Mouse (Mus musculus) A20 (cell line): ENCODE results near the gene Akap2.

Source experiments
- DNase-seq: peaks from one replicate; pipeline ENCODE4 v3.0.0-alpha.2; 2011; ENCODE audit warnings: low read depth, low spot score

Gene Akap2

DNA sequence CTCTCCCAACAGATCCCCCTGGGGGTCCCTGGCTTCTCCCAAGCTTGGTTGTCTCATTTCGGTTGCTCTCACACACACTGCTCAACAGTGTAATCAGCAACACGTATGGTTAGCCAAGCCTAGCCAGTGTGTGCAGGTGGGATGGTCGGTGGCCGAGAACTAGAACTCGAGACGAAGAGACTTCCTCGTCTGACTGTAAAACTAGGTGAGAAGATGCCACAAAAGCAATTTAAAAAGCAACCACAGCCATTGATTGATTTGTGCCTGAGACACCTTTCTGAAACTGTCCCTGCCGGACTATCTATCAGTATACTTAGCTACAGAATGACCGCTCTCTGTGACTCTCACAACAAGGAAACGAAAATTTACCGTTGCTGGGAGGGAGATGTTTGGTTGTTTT, 37.6 kb downstream of the Akap2 start:
- peak; percentile 90 for DNase-seq

DNA sequence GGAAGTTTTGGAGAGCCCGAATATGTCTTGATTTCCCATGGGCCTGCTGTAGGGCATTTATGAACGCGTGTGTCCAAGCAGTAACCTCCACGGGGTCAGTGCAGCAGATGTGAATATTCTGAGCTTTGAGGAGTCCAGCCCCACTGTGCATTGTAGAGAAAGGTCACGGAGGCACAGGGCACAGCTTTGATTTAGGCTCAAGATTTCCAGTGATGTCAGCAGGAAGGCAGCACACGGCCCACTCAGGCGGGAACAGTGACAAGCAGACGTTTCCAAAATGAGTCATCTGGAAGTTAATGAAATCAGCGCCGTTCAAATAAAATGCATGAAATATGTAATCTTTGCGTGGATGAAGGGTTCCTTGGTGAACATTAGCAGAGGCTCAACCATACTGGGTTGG, 40.5 kb downstream of the Akap2 start:
- no peak for DNase-seq

DNA sequence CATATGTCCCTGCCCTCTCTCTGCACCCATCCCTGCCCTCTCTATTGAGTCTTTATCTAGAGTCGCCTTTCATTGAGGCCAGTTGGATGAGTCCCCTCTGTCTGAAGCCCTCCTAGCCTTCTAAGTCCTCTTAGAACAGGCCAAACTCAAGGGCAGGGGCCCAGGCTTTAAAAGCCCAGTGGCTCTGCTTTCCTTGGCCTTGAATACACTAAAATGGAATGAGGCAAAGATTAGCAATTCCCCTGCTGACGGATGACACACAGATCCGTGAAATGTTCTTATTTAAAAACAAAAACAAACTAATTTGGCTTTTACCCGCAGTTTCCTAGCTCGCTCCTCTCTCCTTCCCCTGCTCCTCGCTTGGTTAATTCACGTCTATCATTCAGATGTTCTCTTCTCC, 45.0 kb downstream of the Akap2 start:
- no peak for DNase-seq

DNA sequence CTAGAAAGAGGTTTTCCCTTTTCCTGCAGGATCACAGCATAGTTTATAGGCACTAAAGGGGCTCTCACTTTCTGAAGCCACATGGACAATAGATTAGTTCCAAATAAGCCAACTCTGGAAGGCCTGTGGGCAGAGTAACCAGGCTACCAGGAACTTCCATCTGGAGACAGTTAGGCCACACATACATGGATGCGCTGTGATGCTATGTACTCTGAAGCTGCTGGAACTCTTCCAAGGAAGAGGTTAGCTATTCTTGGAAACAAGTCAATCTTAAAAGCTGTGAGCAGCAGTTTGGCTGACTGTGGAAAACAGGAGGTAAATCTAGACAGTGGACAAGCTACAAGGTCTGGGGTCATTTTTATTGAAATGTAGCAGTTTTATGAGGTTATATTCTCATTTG, 46.9 kb downstream of the Akap2 start:
- no peak for DNase-seq

DNA sequence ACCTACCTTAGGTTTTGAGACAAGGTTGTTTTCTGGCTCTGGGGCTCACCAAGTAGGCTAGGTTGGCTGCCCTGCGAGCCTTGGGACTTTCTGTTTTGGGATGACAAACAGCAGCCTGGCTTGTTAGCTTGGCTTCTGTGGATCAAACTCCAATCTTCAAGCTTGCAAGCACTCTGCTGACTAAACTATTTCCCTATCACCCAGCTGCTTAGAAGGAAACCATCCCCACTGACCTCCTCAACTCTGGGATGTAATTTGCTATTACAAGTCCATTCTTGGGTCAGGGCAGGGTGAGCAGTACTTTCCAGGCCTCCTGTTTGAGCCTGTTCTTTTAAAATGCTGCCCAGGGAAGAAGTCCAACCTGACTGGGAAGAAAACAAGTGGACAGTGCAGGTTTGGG, 47.5 kb downstream of the Akap2 start:
- DNase-seq, result no peak

DNA sequence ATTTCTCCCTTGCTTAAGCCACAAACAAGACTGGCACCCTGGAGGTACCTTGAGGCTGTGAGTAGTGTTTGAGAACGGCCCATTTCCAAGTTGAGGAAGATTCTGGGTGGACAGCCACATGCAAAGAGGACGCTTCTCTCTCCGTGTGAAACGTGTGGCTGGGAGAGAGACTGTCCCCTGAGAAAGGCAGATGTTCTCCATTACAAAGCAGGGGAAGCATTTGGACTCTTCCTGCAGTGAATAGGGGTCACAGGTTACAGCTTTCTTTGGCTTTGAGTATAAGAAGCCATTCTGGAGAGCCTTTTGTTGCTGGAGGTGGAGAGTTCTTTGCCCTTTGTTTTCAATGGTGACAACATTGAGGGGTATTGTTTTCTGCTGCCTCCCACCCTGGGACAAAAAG, 48.3 kb downstream of the Akap2 start:
- no peak for DNase-seq

DNA sequence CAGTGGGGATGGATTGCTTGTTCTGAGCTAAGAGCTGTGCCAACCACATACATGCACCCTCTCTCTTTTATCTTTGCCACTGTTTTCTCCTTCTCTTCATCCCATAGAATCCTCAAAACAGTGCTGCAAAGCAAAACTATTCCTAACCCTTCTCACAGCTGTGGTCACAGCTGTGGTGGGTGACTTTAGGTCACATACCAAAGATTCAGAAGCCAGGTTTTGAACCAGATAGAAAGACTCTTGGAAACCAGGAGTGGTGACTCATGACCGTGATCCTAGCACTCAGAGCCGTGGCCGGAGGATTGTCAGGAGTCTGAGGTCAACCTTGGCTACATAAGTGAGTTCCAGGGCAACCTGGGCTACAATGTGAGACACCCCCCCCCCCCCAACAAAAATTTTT, 51.5 kb downstream of the Akap2 start:
- no peak for DNase-seq

DNA sequence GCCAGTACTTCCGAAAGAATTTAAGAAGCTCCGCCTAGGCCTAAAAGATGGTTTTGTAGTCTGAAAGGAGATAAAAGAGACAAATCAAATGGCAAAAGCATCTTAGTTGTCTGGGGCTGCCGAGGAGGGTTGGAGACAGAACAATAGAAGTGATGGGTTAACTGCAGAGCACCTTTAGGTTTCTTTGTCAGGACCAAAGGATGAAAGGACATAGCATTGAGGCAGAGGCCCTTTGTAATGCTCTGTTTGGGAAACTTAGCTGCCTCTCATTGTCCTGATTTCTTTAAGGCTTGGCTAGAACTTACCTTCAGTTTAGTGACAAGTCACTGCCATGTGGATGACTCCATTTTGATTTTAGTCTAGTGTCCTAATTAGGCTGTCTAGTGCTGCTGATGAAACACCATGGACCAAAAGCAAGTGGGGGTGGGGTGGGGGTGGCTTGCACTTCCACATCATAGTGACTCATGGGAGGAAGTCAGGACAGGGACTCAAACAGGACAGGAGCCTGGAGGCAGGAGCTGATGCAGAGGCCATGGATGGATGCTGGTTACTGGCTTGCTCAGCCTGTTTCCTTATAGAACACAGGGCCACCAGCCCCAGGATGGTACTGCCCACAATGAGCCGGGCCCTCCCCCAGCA, 52.8 kb downstream of the Akap2 start:
- no peak for DNase-seq

DNA sequence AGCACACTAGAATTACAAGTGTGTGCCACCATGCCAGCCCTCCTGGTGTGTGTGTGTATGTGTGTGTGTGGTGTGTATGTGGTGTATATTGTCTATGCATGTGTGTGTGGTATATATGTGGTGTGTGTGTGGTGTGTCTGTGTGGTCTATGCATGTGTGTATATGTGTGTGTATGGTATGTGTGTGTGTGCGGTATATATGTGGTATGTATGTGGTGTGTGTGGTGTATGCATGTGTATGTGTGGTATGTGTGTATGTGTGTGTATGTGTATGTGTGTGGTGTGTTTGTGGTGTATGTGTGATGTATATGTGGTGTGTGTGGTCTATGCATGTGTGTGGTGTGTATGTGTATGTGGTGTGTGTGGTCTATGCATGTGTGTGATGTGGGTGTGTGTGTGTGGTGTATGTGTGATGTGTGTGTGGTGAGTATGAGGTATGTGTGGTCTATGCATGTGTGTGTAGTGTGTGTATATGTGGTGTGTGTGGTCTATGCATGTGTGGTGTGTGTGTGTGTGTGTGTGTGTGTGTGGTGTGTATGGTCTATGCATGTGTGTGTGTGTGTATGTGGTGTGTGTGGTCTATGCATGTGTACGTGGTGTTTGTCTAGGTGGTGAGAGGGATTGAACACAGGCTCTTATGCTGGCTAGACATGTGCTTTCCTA, 54.2 kb downstream of the Akap2 start:
- no peak for DNase-seq

DNA sequence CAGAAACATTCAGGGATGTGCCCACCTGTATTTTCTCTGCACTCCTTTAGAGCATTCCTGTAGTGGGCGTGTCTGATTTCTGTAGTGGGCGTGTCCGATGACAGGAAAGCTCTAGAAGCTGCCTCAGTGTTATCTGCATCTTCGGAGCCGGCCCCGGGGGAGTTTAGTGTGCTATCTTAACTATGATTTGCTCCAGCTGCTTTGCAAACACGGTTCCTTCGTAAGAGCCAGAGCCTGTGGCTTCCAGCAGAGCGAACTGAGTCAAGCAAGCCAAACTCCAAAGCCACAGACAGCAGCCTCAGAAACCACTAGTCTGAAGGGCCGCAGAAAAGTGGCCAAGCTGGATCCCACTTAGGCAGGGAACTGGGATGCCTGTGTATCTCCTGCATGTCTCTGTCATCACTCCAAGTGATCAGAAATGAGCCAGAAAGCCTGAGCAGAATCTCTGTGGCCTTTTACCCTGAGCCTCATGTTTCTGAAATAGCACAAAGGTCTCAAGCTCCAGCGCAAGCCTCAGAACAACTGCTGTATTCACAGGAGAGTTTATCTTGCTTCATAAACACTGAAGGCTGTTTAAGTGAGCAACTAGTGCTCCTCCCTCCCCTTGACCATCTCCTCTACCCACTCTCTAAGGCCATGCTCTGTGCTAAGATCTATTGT, 55.5 kb downstream of the Akap2 start:
- DNase-seq, result no peak

DNA sequence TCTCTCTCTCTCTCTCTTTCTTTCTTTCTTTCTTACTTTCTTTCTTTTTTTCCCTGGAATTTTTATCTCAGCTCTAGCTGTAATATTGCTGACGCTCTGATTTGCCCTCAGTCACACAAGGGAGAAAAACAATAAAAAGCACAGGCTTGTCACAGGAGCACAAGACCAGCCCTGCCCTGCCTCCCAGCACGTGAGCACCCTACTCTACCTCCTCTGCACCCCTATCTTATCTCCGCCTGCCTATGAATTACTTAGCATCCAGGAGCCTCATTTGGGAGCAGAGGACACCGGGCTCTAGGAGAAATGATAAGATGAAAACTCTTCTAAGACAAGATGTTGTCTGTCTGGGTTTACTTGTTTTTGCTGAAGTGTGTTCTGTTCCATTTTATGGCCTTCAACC, 57.1 kb downstream of the Akap2 start:
- no peak for DNase-seq

DNA sequence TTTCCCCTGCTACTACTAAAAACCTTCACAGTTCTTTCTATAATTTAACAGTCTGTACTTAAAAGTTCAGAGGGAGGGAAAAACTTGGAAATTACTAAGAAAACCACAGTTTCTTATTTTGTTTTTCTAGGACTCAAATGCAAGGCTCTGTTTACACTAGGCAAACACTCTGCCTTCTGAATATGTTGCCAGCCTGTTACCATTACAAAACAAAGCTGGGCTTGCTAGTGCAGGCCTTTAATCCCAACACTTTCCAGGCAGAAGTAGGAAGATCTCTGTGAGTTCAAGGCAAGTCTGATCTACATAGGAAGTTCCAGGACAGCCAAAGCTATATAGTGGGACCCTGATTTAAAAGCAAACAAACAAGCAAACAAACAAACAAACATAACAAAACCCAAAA, 58.1 kb downstream of the Akap2 start:
- DNase-seq, result no peak

DNA sequence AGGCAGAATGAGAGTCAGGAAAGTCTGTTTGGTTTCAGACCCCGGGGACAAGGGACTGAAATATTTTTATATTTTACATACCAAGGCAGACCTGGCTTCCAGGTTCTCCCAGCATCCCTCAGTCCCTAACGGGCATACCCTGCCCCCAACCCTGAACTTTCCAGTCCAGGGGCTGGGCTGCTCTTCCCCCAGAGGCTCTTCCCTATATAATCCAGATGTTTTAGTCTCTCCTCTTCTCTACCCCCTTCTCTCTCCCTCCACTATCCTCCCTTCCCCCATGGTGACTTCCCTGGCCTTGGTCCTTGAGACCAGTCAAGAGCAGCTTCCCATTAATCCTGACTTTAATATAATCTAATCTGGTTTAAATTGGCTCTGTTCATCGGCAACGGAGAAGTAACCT, 62.9 kb downstream of the Akap2 start:
- no peak for DNase-seq

DNA sequence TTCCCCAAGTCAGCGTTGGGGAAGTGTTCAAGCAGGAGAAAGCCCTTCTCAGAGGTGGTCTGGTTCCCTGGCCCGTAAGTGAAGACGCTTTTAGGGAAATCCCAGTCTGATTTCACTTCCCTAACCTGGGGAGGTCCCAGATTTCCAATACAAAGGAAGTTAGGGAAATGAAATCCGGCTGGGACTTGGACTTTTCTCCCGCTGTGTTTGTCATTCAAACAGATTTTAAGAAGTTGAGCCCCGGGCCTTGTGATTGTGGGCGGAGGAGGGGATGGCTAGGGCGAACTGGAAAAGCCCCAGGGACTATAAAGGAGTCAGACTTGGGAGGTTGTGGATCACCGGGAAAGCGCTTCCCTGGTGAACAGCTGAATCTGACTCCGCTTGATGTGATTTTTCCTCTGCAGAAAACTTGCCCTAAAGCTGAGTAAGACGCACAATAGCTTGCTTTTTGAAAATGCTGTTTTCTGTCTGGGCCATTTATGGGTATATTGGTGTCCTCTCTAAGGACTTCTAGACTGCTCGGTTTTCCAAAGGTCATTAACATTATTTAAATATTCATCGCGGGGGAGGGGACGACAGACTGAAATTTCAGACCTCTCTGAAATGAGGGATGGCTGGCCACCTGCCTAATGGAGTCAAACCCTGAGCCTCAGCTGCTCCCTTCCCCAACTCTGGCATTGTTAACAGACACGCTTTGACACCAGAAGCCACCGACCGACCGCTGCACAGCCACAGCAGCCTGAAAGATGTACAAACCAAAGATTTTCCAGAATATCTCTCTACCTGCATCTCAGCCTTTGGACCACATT, 63.6 kb downstream of the Akap2 start:
- DNase-seq, result peak; percentile 31

DNA sequence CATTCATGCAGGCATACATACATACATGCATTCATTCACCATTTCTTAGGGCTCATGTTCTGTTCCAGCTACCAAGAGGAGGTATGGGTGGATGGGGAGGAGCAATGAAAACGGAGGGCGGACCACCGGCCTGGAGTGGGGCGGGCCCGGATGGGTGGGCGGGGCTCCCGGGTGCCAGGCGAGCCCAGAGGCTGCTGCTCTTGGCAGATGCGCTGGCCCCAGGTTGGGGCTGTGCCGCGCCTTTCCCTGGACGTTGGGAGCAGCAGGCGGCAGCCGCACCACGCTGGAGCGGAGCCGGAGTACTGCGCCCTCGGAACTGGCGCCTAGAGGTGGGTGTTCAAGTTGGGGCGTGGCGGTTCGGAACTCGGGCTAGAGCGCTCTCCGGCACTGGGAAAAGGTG, 64.5 kb downstream of the Akap2 start:
- peak; percentile 92 for DNase-seq

DNA sequence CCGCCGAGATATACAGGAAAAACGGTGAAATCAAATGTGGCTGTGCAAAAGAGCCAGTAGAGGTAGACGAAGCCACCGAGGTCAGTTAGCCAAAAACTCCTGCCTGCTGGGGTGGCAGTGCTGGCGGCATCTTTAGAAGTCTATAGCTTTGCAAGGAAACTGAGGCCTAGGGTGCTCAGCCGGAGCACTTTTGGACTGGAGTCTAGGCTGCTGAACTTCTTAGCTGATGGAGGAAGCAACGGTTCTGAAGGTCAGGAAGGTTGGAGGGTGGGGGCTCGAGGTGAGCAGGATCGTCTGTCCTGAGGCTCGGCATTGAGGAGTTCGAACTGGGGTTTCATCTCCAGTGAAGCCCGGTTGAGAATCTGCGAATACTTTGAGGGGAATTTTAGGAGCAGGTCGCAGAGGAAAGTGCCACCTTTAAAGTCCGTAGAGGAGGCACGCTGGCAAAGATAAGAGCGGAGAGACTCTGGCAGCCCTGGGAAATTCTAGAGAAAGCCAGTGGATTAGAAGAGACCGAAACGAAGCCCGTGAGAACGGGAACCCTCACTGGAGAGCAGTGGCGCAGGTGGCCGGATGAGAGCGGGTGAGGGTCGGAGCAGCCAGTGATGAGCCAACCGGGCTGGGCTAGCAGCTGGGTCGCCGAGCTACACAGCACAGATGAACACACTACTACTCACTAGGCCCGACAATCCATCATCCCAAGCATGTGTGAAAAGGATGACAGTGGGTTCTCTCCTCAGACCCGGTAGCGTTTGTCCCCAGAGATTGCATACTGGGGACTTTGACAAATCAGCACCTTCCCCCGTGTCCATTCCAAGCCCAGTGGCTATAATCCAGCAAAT, 65.3 kb downstream of the Akap2 start:
- DNase-seq, result peak; percentile 82

DNA sequence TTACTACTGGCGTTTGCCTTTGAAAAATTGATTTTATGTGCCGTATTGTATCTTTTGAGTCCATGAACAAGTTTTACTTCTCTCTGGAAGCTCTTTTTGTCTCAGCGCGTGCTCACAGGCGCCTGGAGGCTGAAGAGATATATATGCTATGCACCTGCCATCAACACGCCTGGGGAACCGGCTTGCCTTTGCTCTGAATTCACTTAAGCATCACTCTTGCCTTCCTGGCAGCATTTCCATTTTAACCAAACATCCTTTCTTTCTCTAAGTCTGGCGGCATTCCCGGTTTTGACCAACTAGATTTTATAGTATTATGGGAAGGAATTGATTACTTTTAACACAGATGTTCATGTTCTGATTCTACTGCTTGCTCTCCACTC, 65.9 kb downstream of the Akap2 start:
- DNase-seq, result no peak

DNA sequence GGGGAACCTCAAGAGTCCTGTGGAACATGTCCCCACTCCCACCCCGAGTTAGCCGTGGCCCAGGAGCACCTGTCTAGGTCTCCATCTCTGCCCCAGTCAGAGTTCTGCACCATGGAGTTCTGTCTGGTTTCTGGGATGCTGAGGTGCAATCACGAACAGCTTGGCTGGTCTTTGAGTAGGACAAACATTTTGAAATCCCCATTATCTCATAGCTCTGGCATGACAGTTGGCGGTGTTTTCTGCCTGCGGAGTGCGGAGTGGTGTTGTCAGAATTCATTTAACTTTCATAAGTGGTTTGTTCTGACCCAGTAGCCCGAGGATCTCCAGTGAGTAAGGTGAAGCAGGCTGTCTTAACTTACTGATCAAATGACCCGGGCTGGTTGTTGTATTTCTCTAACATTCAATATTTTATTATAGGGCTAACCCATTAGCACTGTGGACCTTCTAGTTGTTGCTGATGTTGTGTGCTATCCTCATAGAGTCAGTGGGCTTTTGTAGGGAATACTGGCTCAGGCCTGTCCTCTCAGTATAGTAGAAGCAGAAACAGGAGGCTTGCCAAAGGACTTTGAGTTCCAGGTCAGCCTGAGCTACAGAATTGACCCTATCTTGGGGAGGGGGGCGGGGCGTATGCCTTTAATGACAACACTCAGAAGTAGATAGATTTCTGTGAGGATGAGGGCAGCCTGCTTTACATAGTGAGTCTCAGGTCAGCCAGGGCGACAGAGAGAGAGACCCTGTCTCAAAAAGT, 66.6 kb downstream of the Akap2 start:
- peak; percentile 36 for DNase-seq

DNA sequence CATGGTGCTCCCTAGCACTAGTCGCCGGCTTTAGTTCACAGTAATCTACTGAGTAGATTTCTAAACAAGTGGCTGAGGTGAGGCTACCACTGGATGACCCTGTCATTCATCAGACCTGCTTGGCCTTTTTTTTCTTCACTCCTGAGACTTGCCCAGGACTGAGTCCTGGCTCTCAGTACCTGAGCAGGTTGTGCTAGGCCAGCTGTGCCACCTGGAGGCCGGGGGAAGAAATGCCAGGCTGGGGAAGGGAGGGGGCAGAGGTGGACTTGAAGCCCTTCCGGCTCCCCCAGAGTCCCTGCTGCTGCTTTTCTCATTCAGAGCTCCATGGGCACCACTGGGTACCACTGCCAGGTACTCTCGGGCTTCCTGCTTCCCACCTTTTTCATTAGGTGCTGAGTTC, 71.3 kb downstream of the Akap2 start:
- peak; percentile 75 for DNase-seq

DNA sequence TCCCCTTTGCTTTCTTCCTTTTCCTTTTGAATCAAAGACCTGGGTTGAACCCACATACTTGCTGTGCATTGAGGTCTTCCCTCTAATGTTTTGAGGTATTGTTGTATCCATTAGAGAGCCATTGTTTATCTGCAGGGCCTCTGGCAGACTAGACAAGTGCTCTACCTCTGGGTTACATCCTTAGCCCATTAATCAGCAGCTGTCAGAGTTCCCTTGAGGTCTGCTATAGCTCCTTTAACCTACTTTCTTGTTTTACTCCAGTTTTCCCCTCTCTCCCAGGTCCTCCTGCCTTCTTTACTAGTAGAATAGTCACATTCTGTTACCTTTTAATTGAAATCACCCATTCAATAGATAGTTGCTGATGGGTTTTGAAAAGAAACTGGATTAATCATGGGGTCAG, 71.7 kb downstream of the Akap2 start:
- no peak for DNase-seq

DNA sequence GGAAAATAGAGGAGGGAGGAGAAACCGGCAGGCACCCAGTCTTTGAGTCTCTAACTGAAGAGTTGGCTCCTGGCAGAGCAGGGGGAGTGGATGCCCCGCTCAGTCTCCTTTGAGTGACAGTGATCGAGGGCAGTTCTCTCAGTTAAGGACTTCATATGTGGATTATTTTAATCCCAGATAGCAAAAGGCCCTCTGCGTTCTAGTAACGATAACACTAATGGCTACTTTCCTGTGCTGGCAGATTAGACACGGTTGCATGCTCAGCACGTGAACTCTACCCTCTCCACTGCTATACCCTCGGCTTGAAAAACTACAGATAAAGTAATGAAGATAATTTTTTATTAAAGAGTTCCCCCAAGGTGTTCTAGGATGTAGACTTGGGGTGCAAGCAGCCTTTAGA, 76.5 kb downstream of the Akap2 start:
- no peak for DNase-seq
